Mouse (Mus musculus): ENCODE measurements at regions not wholly inside any gene's neighbourhood (a gene's known extent, or its start where the extent isn't known, plus 50 kb on each side); places are given as distances from the start of the nearest gene placed in this dataset.

DNA sequence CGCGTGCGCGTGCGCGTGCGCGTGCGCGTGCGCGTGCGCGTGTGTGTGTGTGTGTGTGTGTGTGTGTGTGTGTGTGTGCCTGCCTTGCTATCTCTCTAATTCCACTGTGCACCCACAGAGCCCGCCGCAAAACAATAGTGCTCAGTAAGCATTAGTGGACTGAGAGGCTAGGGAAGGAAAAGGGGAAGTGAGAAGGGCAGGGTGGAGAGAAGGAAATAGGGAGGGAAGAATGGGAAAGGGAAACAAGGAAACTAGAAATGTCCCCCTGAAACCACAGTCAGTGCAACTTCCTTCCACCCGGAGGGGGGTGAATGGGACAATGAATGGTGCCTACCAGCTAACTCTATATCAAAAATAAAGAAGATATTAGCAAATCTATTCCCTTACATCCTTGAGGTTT, 100.7 kb downstream of the Btc start:
- in situ Hi-C loops (cut with MboI; ENCODE audit: low pct_unique_long_range_greater_than_20kb in 1 of 2, low sequenced_read_pairs in 2 of 2, unreplicated experiment in 1 of 2): loop anchor here (10.0 to 25.0 kb wide), 2 partner anchors 267 to 340 kb away; no protein-coding TSS in a partner anchor

GRCm38 (mm10) chr5:91302943-91303342, 99.9 kb downstream of the Btc start:
- in situ Hi-C loops (cut with MboI; ENCODE audit: low pct_unique_long_range_greater_than_20kb in 1 of 2, low sequenced_read_pairs in 2 of 2, unreplicated experiment in 1 of 2): loop anchor here (10.0 to 25.0 kb wide), 2 partner anchors 268 to 341 kb away; no protein-coding TSS in a partner anchor

DNA sequence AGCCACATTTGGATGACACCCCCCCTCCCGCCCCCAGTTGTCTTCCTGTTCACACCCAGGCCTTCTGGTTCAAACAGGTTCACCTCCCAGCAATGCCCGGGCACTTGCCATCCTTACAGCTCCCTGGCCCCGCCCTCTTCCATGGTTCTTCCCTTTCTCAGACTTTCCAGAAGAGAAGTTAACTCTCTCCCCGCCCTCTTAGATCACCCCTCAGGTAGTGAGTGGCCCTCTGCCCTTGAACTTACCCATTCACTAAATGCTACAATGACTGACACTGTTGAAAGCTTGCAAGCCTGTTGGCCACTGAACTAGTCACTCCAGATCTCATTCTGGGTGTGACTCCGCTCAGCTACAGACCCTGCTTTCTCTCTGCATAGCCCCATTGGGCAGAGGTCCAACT, 99.1 kb downstream of the Btc start:
- in situ Hi-C loops (cut with MboI; ENCODE audit: low pct_unique_long_range_greater_than_20kb in 1 of 2, low sequenced_read_pairs in 2 of 2, unreplicated experiment in 1 of 2): loop anchor here (10.0 to 25.0 kb wide), 2 partner anchors 269 to 341 kb away; no protein-coding TSS in a partner anchor

GRCm38 (mm10) chr5:91307031-91307430, 95.8 kb downstream of the Btc start:
- in situ Hi-C loops (cut with MboI; ENCODE audit: low pct_unique_long_range_greater_than_20kb in 1 of 2, low sequenced_read_pairs in 2 of 2, unreplicated experiment in 1 of 2): loop anchor here (10.0 to 25.0 kb wide), 2 partner anchors 272 to 345 kb away; no protein-coding TSS in a partner anchor

All from mouse embryonic stem cell (cell line).